Mouse (Mus musculus) kidney, adult 2 months (tissue): ENCODE measurements around the gene Cped1. TPM values are rescaled to one million over a fixed set of nuclear protein-coding genes. Genes with fewer than 3 reads are reported as not detected.
"Not testable (repeated sequence)": the region's sequence is repeated elsewhere in the genome, so short reads cannot be mapped to it uniquely, and the experiment has no call there.

Experiments
- DNase-seq: peaks from one replicate; pipeline ENCODE4 v3.0.0; 2021
- H3K27ac ChIP-seq: fragments of 200-500 bp; 2 replicates; pipeline ENCODE4 v1.5.1; 2012; ENCODE audit warnings: low read depth, low read length, control low read depth, inconsistent platforms; ENCODE audit not compliant: insufficient read depth
- H3K27me3 ChIP-seq: fragments of 200-500 bp; replicated peaks from 2 replicates; pipeline ENCODE4 v1.6.1; 2012; ENCODE audit warnings: mild to moderate bottlenecking, moderate library complexity, low read length, inconsistent platforms; ENCODE audit not compliant: control insufficient read depth, insufficient read depth
- H3K36me3 ChIP-seq: fragments of 200-500 bp; 2 replicates; pipeline ENCODE4 v1.6.1; 2012; ENCODE audit warnings: mild to moderate bottlenecking, moderate library complexity, low read length, inconsistent platforms; ENCODE audit not compliant: control insufficient read depth, insufficient read depth
- H3K4me1 ChIP-seq: fragments of 200-500 bp; 2 replicates; pipeline ENCODE4 v1.6.1; 2011; ENCODE audit warnings: low read length; ENCODE audit not compliant: control insufficient read depth, insufficient read depth
- H3K4me3 ChIP-seq: fragments of 200-500 bp; 2 replicates; pipeline ENCODE4 v1.5.1; 2011; ENCODE audit warnings: mild to moderate bottlenecking, low read depth, low read length, control low read depth; ENCODE audit not compliant: insufficient read depth
- CTCF ChIP-seq: fragments of 200-500 bp; conservative IDR thresholded peaks from 2 replicates; pipeline ENCODE4 v1.5.1; 2011; ENCODE audit warnings: low read depth, mild to moderate bottlenecking, control low read depth, low read length, moderate library complexity, mixed read lengths; ENCODE audit not compliant: insufficient read depth, insufficient read length
- POLR2A ChIP-seq: fragments of 200-500 bp; IDR thresholded peaks from one replicate; pipeline ENCODE4 v1.6.1; 2011; ENCODE audit warnings: low read depth, low read length, control low read depth
- WGBS: fragments of 180-500 bp; shearing (Covaris S2); methylation state at CpG from one replicate; pipeline ENCODE4 v1.1.7; 2018; 5-methylcytosine and 5-hydroxymethylcytosine counted together
- polyA plus RNA-seq: library from polyadenylated mRNA; depleted of rRNA; stranded (reverse); fragments of >200 nt; gene quantifications from 2 replicates; pipeline ENCODE4 v1.2.3, GENCODE M21; 2012

The Cped1 gene
- polyA plus RNA-seq, 1 experiment, result 6.2 TPM

- no peak for TF ChIP-seq POLR2A
- no peak for TF ChIP-seq CTCF
- Histone ChIP-seq H3K4me3 (no peak overlapping the region), H3K27ac (no peak overlapping the region), H3K36me3 (no peaks in the 10 kb centered on the region), H3K4me1 (no peaks in the 10 kb centered on the region), H3K27me3 (no peaks in the 10 kb centered on the region)
- no peak for DNase-seq
- WGBS, result 71% methylated on average over 8 of the region's 8 CpGs
Observed at GRCm38 (mm10) chr6:22036396-22036795, 50.7 kb downstream of the Cped1 start.

GRCm38 (mm10) chr6:22036911-22037310 lies 51.2 kb downstream of the Cped1 start:
- Histone ChIP-seq H3K27me3 (no peaks in the 10 kb centered on the region), H3K36me3 (no peaks in the 10 kb centered on the region), H3K4me3 (no peak overlapping the region), H3K4me1 (no peaks in the 10 kb centered on the region), H3K27ac (no peak overlapping the region)
- DNase-seq, result no peak
- no peak for TF ChIP-seq CTCF
- no peak for TF ChIP-seq POLR2A
- 75% methylated on average over 1 of the region's 1 CpGs for WGBS

GRCm38 (mm10) chr6:22037441-22038050 lies 51.8 kb downstream of the Cped1 start:
- TF ChIP-seq POLR2A, result no peak
- no peak for TF ChIP-seq CTCF
- Histone ChIP-seq H3K4me1 (no peaks in the 10 kb centered on the region), H3K27ac (no peak overlapping the region; the same call in 1 of the 2 replicates), H3K4me3 (no peak overlapping the region), H3K36me3 (no peaks in the 10 kb centered on the region), H3K27me3 (no peaks in the 10 kb centered on the region)
- WGBS, result 52% methylated on average over 4 of the region's 4 CpGs
- DNase-seq, result no peak

GRCm38 (mm10) chr6:22039666-22040065 lies 54.0 kb downstream of the Cped1 start:
- DNase-seq, H3K4me3 ChIP-seq, H3K36me3 ChIP-seq, H3K27me3 ChIP-seq, H3K27ac ChIP-seq, H3K4me1 ChIP-seq: not testable (repeated sequence)
- WGBS, result 80% methylated on average over 7 of the region's 7 CpGs

GRCm38 (mm10) chr6:22044880-22045605 lies 59.3 kb downstream of the Cped1 start:
- Histone ChIP-seq H3K27ac (peak overlapping the region; percentile 77), H3K4me1 (no peaks in the 10 kb centered on the region; the same call in 1 of the 2 replicates), H3K4me3 (no peak overlapping the region), H3K27me3 (no peaks in the 10 kb centered on the region), H3K36me3 (no peaks in the 10 kb centered on the region)
- no peak for TF ChIP-seq CTCF
- no peak for TF ChIP-seq POLR2A
- 46% methylated on average over 9 of the region's 9 CpGs for WGBS
- peak; percentile 74 for DNase-seq

GRCm38 (mm10) chr6:22047101-22047500 lies 61.4 kb downstream of the Cped1 start:
- Histone ChIP-seq H3K4me1 (no peaks in the 10 kb centered on the region; the same call in 1 of the 2 replicates), H3K27me3 (no peaks in the 10 kb centered on the region), H3K36me3 (no peaks in the 10 kb centered on the region), H3K27ac (no peak overlapping the region), H3K4me3 (no peak overlapping the region)
- TF ChIP-seq CTCF, result no peak
- no peak for TF ChIP-seq POLR2A
- peak; percentile 71 for DNase-seq
- WGBS, result 55% methylated on average over 2 of the region's 2 CpGs

GRCm38 (mm10) chr6:22049093-22049492 lies 63.4 kb downstream of the Cped1 start:
- Histone ChIP-seq H3K4me3 (no peak overlapping the region), H3K27ac (peak overlapping the region; percentile 78), H3K27me3 (no peaks in the 10 kb centered on the region), H3K36me3 (no peaks in the 10 kb centered on the region), H3K4me1 (no peaks in the 10 kb centered on the region; the same call in 1 of the 2 replicates)
- 55% methylated on average over 5 of the region's 5 CpGs for WGBS
- DNase-seq, result peak; percentile 27
- TF ChIP-seq CTCF, result no peak
- TF ChIP-seq POLR2A, result no peak
